Mouse (Mus musculus) ES-E14 (cell line): ENCODE results near the gene Olfr525. TPM values are rescaled to one million over a fixed set of nuclear protein-coding genes. Genes with fewer than 3 reads are reported as not detected.

Experiments used
- DNase-seq: peaks from one replicate; pipeline ENCODE4 v3.0.0-alpha.2; 2013; ENCODE audit warnings: low read depth, low spot score
- H3K27ac ChIP-seq: 2 replicates; pipeline ENCODE4 v1.5.1; 2012; ENCODE audit warnings: low read depth, mild to moderate bottlenecking, low read length, moderate library complexity, mixed read lengths; ENCODE audit not compliant: poor library complexity, insufficient read depth, severe bottlenecking
- H3K36me3 ChIP-seq: 2 replicates; pipeline ENCODE4 v1.6.1; 2012; ENCODE audit warnings: mild to moderate bottlenecking, low read length, moderate library complexity, mixed read lengths; ENCODE audit not compliant: control insufficient read depth, poor library complexity, insufficient read depth, severe bottlenecking
- H3K4me1 ChIP-seq, 2 experiments: fragments of 150-350 bp in 1 of 2; sonication (generic) in 1 of 2; 2 replicates each; pipeline ENCODE4 v1.6.1; 2012; ENCODE audit warnings: low read length in 2 of 2, mild to moderate bottlenecking in 1 of 2, mixed read lengths in 1 of 2; ENCODE audit not compliant: control insufficient read depth in 2 of 2, insufficient read depth in 2 of 2, poor library complexity in 1 of 2
- H3K4me3 ChIP-seq, 2 experiments: fragments of 150-350 bp in 1 of 2; sonication (generic) in 1 of 2; 2 replicates each; pipeline ENCODE4 v1.5.1; 2012; ENCODE audit warnings: low read length in 2 of 2, low read depth in 1 of 2, mild to moderate bottlenecking in 1 of 2, mixed read lengths in 1 of 2; ENCODE audit not compliant: insufficient read depth in 1 of 2, poor library complexity in 1 of 2, severe bottlenecking in 1 of 2
- H3K9ac ChIP-seq: 2 replicates; pipeline ENCODE4 v1.6.1; 2012; ENCODE audit warnings: low read depth, mild to moderate bottlenecking, low read length, mixed read lengths; ENCODE audit not compliant: poor library complexity, insufficient read depth, severe bottlenecking
- H3K9me3 ChIP-seq: fragments of 150-350 bp; sonication (generic); 2 replicates; pipeline ENCODE4 v1.6.1; 2012; ENCODE audit warnings: low read depth, mild to moderate bottlenecking, low read length; ENCODE audit not compliant: control insufficient read depth, insufficient read depth
- CHD2 ChIP-seq: IDR thresholded peaks from 2 replicates; pipeline ENCODE4 v1.6.1; 2014; ENCODE audit warnings: mild to moderate bottlenecking, low read depth, low read length, inconsistent platforms
- HCFC1 ChIP-seq: IDR thresholded peaks from 2 replicates; pipeline ENCODE4 v1.6.1; 2012; ENCODE audit warnings: low read length, inconsistent platforms, borderline replicate concordance; ENCODE audit not compliant: insufficient read depth
- MAFK ChIP-seq: IDR thresholded peaks from 2 replicates; pipeline ENCODE4 v1.6.1; 2014; ENCODE audit warnings: mild to moderate bottlenecking, low read depth, low read length, inconsistent platforms; ENCODE audit not compliant: insufficient read depth
- ZC3H11A ChIP-seq: IDR thresholded peaks from 2 replicates; pipeline ENCODE4 v1.6.1; 2012; ENCODE audit warnings: low read depth, mild to moderate bottlenecking, inconsistent platforms, low read length, borderline replicate concordance
- ZNF384 ChIP-seq: IDR thresholded peaks from 2 replicates; pipeline ENCODE4 v1.6.1; 2012; ENCODE audit warnings: low read depth, low read length, inconsistent platforms
- in situ Hi-C, 2 experiments: fragments of 600-800 bp; cut with MboI; formaldehyde crosslinking; loops; one replicate each; pipeline ENCODE4 v1.15.1; 2025; ENCODE audit warnings: low sequenced_read_pairs in 2 of 2, inconsistent platforms in 1 of 2; ENCODE audit not compliant: unreplicated experiment in 2 of 2
- total RNA-seq: library from RNA; depleted of rRNA; stranded (reverse); fragments of 300-350 nt; gene quantifications from 2 replicates; pipeline ENCODE4 v1.2.3, GENCODE M21; 2012; rRNA removed

The Olfr525 gene
- not detected in 2 replicates for total RNA-seq

DNA sequence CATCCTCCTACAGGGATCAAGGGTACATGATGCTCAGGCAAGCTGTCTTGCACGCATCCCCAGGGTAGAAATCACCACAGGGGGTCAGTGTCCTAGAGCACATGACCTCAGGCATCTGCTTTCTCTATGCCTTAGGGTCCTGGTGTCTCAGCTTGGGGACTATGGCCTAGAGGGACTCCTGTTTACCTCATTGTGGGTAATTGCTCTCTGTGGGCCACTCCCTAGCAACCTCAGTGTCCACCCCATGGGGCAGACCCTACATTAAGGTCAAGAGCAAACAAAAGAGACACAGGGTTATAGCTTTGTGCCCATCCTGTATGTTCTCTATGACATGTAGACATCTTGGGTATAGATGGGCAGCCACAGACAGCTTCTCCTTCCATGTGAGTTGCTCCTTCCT lies at the start of gene Olfr525:
Gene Olfr525, plus strand, starts transcription at position 301 of the 400 bp plus-strand sequence.
- no peak within 1 kb of the TSS for H3K4me3 ChIP-seq
- TF ChIP-seq ZNF384 (no peak), HCFC1 (no peak), ZC3H11A (no peak), CHD2 (no peak), MAFK (no peak)
- DNase-seq, result no peak
- no peaks in the 10 kb centered on the region for H3K9me3 ChIP-seq
- in situ Hi-C loops, result no loop called here
- H3K4me1 ChIP-seq, result no peaks in the 10 kb centered on the region
- H3K9ac ChIP-seq, result no peak within 1 kb of the TSS
- H3K27ac ChIP-seq, result no peak within 1 kb of the TSS
- H3K36me3 ChIP-seq, result no peaks in the 10 kb centered on the region

GRCm38 (mm10) chr7:140295746-140296145 lies 24.9 kb upstream of the Olfr525 start:
- H3K4me1 ChIP-seq, result no peaks in the 10 kb centered on the region
- TF ChIP-seq HCFC1 (no peak), ZC3H11A (no peak), CHD2 (no peak), MAFK (no peak), ZNF384 (no peak)
- in situ Hi-C loops, result no loop called here

DNA sequence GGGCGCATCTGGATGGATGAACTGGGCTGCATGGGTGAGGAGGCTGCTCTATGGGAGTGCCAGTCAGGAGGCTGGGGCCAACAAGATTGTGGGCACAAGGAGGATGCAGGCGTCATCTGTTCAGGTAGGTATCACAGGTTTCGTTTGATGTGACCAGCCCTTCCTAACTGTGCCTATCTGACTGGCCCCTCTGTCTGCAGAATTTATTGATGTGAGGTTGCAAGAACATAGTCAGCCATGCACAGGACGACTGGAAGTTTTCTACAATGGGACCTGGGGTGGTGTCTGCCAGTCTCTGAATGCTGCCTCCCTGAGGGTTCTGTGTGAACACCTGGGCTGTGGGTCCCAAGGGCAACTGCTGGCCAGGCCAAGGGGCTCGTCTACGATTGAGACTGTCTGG lies 23.8 kb upstream of the Olfr525 start:
- no peak for DNase-seq
- H3K4me3 ChIP-seq, result no peak overlapping the region
- no peak overlapping the region for H3K27ac ChIP-seq
- no peaks in the 10 kb centered on the region for H3K4me1 ChIP-seq
- in situ Hi-C loops, result no loop called here
- no peak for TF ChIP-seq MAFK
- no peak for TF ChIP-seq HCFC1
- TF ChIP-seq CHD2, result no peak
- TF ChIP-seq ZC3H11A, result no peak
- no peak for TF ChIP-seq ZNF384
- no peak overlapping the region for H3K9ac ChIP-seq
- H3K36me3 ChIP-seq, result no peaks in the 10 kb centered on the region
- H3K9me3 ChIP-seq, result no peaks in the 10 kb centered on the region

More at GRCm38 (mm10) chr7:140295746-140296145, 24.9 kb upstream of the Olfr525 start:
- DNase-seq, result no peak
- Histone ChIP-seq H3K9ac (no peak overlapping the region), H3K27ac (no peak overlapping the region), H3K4me3 (no peak overlapping the region), H3K36me3 (no peaks in the 10 kb centered on the region), H3K9me3 (no peaks in the 10 kb centered on the region)

DNA sequence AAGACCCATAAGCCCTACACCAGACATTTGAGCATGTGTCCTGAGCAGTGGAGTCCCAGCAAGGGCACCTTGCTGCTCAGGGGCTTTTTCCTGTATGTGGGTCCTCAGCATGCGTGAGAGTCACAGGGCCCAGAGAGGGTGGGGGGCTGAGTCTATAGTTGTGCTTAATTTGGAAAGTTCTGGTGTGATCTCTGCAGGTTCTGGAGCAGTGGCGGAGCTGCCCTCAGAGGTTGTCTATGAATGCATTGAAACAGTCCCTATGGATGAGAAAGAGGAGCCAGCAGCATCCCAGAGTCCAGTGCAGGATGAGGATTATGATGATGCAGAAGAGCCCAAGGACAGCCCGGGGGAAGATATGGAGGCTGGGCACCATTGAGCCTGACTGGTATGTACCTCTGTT lies 21.2 kb upstream of the Olfr525 start:
- no peaks in the 10 kb centered on the region for H3K36me3 ChIP-seq
- H3K4me1 ChIP-seq, result no peaks in the 10 kb centered on the region
- H3K4me3 ChIP-seq, result no peak overlapping the region
- no peaks in the 10 kb centered on the region for H3K9me3 ChIP-seq
- TF ChIP-seq CHD2 (no peak), HCFC1 (no peak), ZC3H11A (no peak), MAFK (no peak), ZNF384 (no peak)
- no peak overlapping the region for H3K9ac ChIP-seq
- in situ Hi-C loops, result no loop called here
- no peak overlapping the region for H3K27ac ChIP-seq
- DNase-seq, result no peak

DNA sequence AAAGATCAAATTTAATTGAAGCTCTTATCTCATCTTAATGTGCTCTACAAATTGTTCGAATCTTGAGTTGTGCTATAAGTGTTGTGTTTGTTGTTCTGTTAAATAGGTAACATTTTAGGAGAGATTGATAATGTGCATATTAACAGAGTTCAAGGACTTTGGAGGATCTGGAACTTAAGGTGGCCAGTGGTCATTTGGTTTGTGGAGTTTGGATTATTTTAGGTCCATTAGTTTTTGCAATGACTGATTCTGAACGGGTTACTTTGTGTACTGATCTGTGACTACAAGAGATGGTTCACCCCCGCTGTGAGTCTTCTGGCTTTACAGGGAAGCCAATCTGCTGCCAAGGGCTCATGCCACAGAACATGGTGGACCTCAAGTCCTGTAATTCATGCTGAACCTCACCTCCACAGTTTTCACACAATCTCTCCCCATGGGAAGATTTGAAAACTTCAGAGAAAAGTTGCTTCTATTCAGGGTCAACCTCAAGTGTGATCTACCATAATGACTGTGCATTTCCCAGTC lies 735 bp upstream of the Olfr525 start:
- Histone ChIP-seq H3K36me3 (no peaks in the 10 kb centered on the region), H3K27ac (no peak overlapping the region), H3K9me3 (no peaks in the 10 kb centered on the region), H3K4me3 (no peak overlapping the region), H3K4me1 (no peaks in the 10 kb centered on the region), H3K9ac (no peak overlapping the region)
- no peak for DNase-seq
- no peak for TF ChIP-seq HCFC1
- in situ Hi-C loops, result no loop called here
